Mouse (Mus musculus): ENCODE measurements around the gene Foxa1. TPM values are rescaled to one million over a fixed set of nuclear protein-coding genes. Genes with fewer than 3 reads are reported as not detected.

Gene Foxa1
- total and polyA plus RNA-seq, 2 experiments: 4.1 to 15.2 TPM

DNA sequence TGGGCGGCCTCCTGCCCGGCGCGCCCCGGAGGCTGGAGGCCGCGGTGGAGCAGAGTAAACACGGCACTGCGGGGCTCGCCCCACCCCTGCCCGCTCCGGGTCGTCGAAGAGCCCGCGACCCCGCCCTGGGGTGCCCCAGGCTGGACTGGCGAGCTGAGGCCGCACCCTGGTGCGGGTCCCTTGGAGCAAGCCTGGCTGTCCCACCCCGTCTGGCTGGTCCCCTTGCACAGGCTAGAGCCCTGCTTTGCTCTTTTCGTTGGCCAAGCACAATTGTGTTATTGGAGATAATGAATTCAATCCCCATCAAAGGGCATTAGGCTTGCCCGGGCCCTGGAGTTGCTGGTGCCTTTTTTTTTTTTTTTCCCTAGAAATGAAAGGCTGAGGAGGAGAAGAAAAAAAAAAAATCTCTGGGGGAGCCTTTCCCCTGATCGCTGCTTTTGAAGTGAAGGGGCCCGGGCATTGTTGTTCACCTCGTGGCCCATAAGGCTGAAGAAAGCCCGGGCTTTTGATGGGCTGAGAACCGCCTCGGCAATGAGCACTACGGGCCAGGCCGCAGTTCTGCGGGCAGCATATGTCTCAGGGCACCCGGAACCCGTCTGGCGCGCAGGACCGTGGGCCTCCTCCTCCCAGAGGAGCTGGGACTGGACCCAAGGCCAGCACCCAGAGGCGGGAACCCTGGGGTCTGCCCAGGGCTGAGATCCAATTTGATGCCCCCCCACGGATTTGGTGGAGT, 11.7 kb downstream of the Foxa1 start:
- peak overlapping the region; percentile 82 for H3K9ac ChIP-seq (ENCODE audit: low read depth, low read length)
- no peaks in the 10 kb centered on the region for H3K79me2 ChIP-seq (ENCODE audit: control insufficient read depth, insufficient read depth, low read length)
- no peaks in the 10 kb centered on the region for H3K27me3 ChIP-seq (ENCODE audit: control insufficient read depth, insufficient read depth, low read length)
- peak overlapping the region; percentile 62; the same call in 1 of the 2 replicates for H3K4me3 ChIP-seq (ENCODE audit: insufficient read depth, low read depth, low read length)
- peak overlapping the region; percentile 33; the same call in 1 of the 2 replicates for H3K27ac ChIP-seq (replicated peaks; ENCODE audit: insufficient read depth, low read depth, low read length)
- peaks cover 5% of the 10 kb centered on the region; the same call in 1 of the 2 replicates for H3K4me1 ChIP-seq (ENCODE audit: control insufficient read depth, insufficient read depth, low read length)
- DNase-seq (ENCODE audit: extremely low read depth, low read depth, low spot score): peak; percentile 11
- WGBS: 22% methylated on average over 38 of the region's 39 CpGs
- H3K36me3 ChIP-seq (ENCODE audit: control insufficient read depth, insufficient read depth, low read length): no peaks in the 10 kb centered on the region
- no peak for TF ChIP-seq CTCF (IDR thresholded peaks at IDR 0.05; ENCODE audit: low read depth, low read length)
- no peak for TF ChIP-seq POLR2A (IDR thresholded peaks at IDR 0.05; ENCODE audit: extremely low read depth, insufficient read depth, low read length)

DNA sequence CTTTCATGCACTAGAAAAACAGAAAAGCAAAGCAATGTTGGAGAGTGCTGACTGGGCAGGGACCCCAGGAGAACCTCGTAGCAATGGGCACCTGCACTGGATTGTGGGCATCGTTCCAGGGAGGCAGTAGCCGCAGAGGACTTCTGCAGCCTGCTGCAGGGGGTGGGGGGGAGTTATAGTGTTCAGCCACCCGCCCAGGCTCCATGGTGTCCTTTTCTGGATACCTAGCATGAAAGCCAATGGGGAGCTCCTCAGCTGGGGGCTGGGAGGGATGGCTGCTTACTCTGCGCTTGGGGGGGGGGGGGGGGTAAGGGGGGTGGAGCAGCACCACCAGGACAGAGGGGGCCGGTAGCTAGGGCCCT, 12.2 kb downstream of the Foxa1 start:
- no peaks in the 10 kb centered on the region for H3K79me2 ChIP-seq (ENCODE audit: control insufficient read depth, insufficient read depth, low read length)
- no peaks in the 10 kb centered on the region for H3K27me3 ChIP-seq (ENCODE audit: control insufficient read depth, insufficient read depth, low read length)
- TF ChIP-seq POLR2A (IDR thresholded peaks at IDR 0.05; ENCODE audit: extremely low read depth, insufficient read depth, low read length): no peak
- TF ChIP-seq CTCF (IDR thresholded peaks at IDR 0.05; ENCODE audit: low read depth, low read length): no peak
- H3K27ac ChIP-seq (replicated peaks; ENCODE audit: insufficient read depth, low read depth, low read length): no peak overlapping the region
- H3K4me1 ChIP-seq (ENCODE audit: control insufficient read depth, insufficient read depth, low read length): peaks cover 5% of the 10 kb centered on the region; the same call in 1 of the 2 replicates
- peak overlapping the region; percentile 62; the same call in 1 of the 2 replicates for H3K4me3 ChIP-seq (ENCODE audit: insufficient read depth, low read depth, low read length)
- no peak for DNase-seq (ENCODE audit: extremely low read depth, low read depth, low spot score)
- no peaks in the 10 kb centered on the region for H3K36me3 ChIP-seq (ENCODE audit: control insufficient read depth, insufficient read depth, low read length)
- peak overlapping the region; percentile 82; the same call in 1 of the 2 replicates for H3K9ac ChIP-seq (ENCODE audit: low read depth, low read length)
- 7% methylated on average over 6 of the region's 6 CpGs for WGBS

DNA sequence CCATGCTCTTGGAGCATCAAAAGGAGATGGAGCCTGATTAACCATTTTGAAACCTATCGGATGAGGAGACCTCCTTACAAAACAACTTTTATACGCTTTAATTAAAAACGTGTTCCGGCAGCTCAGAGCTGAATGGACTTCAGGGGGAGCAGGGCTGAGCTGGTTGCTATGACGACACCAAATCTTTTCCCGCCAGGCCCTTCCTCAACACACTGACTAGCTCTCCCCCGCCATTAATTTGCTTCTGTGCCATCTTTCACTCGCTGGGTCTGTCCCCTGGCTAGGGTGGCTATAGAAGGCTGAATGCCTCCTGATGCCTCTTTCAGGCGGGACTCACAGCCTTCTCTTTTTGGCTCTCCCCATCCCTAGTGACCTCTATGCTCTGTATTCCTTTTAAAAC, 16.2 kb downstream of the Foxa1 start:
- Histone ChIP-seq H3K36me3 (ENCODE audit: control insufficient read depth, insufficient read depth, low read length) (no peaks in the 10 kb centered on the region), H3K27me3 (ENCODE audit: control insufficient read depth, insufficient read depth, low read length) (no peaks in the 10 kb centered on the region), H3K79me2 (ENCODE audit: control insufficient read depth, insufficient read depth, low read length) (no peaks in the 10 kb centered on the region), H3K4me3 (ENCODE audit: insufficient read depth, low read depth, low read length) (no peak overlapping the region), H3K27ac (replicated peaks; ENCODE audit: insufficient read depth, low read depth, low read length) (no peak overlapping the region), H3K9ac (ENCODE audit: low read depth, low read length) (no peak overlapping the region), H3K4me1 (ENCODE audit: control insufficient read depth, insufficient read depth, low read length) (no peaks in the 10 kb centered on the region)
- TF ChIP-seq CTCF (IDR thresholded peaks at IDR 0.05; ENCODE audit: low read depth, low read length): no peak
- no peak for TF ChIP-seq POLR2A (IDR thresholded peaks at IDR 0.05; ENCODE audit: extremely low read depth, insufficient read depth, low read length)
- no peak for DNase-seq (ENCODE audit: extremely low read depth, low read depth, low spot score)
- WGBS: 79% methylated on average over 9 of the region's 9 CpGs

DNA sequence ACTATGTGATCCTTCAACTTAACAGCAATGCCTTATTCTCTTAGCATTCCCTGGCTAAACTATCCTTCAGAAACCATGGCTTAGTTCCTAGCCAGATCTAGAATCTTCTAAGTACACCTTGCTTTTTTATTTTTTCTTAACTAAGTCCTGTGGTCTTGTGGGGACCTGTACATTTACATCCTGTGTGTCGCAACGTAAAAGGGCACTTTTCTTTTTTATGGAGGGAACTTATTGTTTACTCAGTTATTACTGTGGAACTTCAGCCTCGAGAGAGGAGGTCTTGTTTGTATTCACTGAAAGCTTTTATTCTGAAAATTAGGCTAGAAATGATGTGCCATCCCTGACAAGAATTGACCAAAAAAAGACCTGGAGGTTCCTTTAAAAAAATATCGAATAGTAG, 18.4 kb downstream of the Foxa1 start:
- no peak for DNase-seq (ENCODE audit: extremely low read depth, low read depth, low spot score)
- no peak overlapping the region for H3K4me3 ChIP-seq (ENCODE audit: insufficient read depth, low read depth, low read length)
- no peaks in the 10 kb centered on the region for H3K4me1 ChIP-seq (ENCODE audit: control insufficient read depth, insufficient read depth, low read length)
- WGBS: 78% methylated on average over 4 of the region's 4 CpGs
- no peak overlapping the region for H3K9ac ChIP-seq (ENCODE audit: low read depth, low read length)
- H3K79me2 ChIP-seq (ENCODE audit: control insufficient read depth, insufficient read depth, low read length): no peaks in the 10 kb centered on the region
- TF ChIP-seq POLR2A (IDR thresholded peaks at IDR 0.05; ENCODE audit: extremely low read depth, insufficient read depth, low read length) (no peak), CTCF (IDR thresholded peaks at IDR 0.05; ENCODE audit: low read depth, low read length) (no peak)
- no peaks in the 10 kb centered on the region for H3K36me3 ChIP-seq (ENCODE audit: control insufficient read depth, insufficient read depth, low read length)
- H3K27ac ChIP-seq (replicated peaks; ENCODE audit: insufficient read depth, low read depth, low read length): no peak overlapping the region
- no peaks in the 10 kb centered on the region for H3K27me3 ChIP-seq (ENCODE audit: control insufficient read depth, insufficient read depth, low read length)

DNA sequence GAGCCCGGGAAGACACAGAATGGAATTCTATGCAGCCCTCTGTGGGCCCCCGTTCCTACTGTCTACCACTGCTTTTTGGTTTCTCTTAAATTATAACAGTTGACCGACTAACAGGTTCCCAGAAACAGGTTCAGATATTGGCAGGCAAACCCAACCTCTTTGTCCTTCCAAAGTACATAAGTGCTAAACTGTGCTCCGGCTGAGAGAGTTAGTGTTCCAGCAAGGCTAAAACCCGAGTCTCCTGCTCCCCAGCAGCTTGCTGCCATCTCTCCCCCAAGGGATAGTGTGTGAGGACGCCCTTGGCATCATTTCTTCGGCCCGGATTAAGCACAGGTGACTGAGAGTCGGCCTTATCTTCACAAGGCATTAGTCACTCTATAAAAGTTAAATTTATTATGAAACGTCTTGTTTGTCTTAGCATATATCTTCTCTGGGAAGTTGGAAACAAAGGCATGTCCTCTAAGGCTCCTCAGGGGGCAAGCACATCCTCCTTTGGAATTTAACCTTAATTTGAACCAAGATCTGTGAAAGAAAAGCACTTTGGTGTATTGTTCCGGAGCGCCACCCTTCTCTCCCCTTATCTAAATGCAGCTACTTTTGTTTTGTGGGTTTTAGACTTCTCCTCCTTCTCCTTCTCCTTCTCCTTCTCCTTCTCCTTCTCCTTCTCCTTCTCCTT, 30.9 kb downstream of the Foxa1 start:
- Histone ChIP-seq H3K27me3 (ENCODE audit: control insufficient read depth, insufficient read depth, low read length) (no peaks in the 10 kb centered on the region), H3K36me3 (ENCODE audit: control insufficient read depth, insufficient read depth, low read length) (no peaks in the 10 kb centered on the region), H3K9ac (ENCODE audit: low read depth, low read length) (peak overlapping the region; percentile 52), H3K27ac (replicated peaks; ENCODE audit: insufficient read depth, low read depth, low read length) (peak overlapping the region; percentile 56), H3K4me1 (ENCODE audit: control insufficient read depth, insufficient read depth, low read length) (no peaks in the 10 kb centered on the region), H3K79me2 (ENCODE audit: control insufficient read depth, insufficient read depth, low read length) (no peaks in the 10 kb centered on the region), H3K4me3 (ENCODE audit: insufficient read depth, low read depth, low read length) (no peak overlapping the region; the same call in 1 of the 2 replicates)
- WGBS: 26% methylated on average over 12 of the region's 12 CpGs
- DNase-seq (ENCODE audit: extremely low read depth, low read depth, low spot score): peak; percentile 88
- no peak for TF ChIP-seq CTCF (IDR thresholded peaks at IDR 0.05; ENCODE audit: low read depth, low read length)
- TF ChIP-seq POLR2A (IDR thresholded peaks at IDR 0.05; ENCODE audit: extremely low read depth, insufficient read depth, low read length): no peak

DNA sequence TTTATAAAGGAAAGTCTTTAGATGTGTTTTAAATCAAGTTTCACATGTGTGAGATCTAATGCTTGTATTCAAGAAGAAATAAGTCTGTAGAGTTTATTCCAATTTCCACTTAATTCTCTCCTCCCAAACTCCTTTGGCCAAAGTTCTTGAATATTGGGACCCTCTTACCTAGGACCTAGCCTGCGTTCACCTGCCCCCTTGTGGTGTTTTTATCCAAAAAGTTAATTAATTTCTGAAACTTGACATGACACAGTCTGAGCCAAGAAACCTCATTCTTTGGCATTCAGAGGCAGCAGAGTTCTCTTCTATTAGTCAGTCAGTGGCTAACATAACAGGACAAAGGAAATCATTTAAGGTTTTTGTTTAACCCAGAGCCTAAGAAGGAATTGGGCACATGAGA, 32.2 kb downstream of the Foxa1 start:
- Histone ChIP-seq H3K79me2 (ENCODE audit: control insufficient read depth, insufficient read depth, low read length) (no peaks in the 10 kb centered on the region), H3K27me3 (ENCODE audit: control insufficient read depth, insufficient read depth, low read length) (no peaks in the 10 kb centered on the region), H3K4me3 (ENCODE audit: insufficient read depth, low read depth, low read length) (no peak overlapping the region), H3K4me1 (ENCODE audit: control insufficient read depth, insufficient read depth, low read length) (no peaks in the 10 kb centered on the region), H3K36me3 (ENCODE audit: control insufficient read depth, insufficient read depth, low read length) (no peaks in the 10 kb centered on the region), H3K27ac (replicated peaks; ENCODE audit: insufficient read depth, low read depth, low read length) (no peak overlapping the region), H3K9ac (ENCODE audit: low read depth, low read length) (no peak overlapping the region)
- peak; percentile 41 for DNase-seq (ENCODE audit: extremely low read depth, low read depth, low spot score)
- TF ChIP-seq POLR2A (IDR thresholded peaks at IDR 0.05; ENCODE audit: extremely low read depth, insufficient read depth, low read length) (no peak), CTCF (IDR thresholded peaks at IDR 0.05; ENCODE audit: low read depth, low read length) (no peak)
- 43% methylated on average over 1 of the region's 1 CpGs for WGBS

Measured in liver, adult 2 months (tissue).